Mouse (Mus musculus): ENCODE results near the gene Med17.

Med17 gene

GRCm38 (mm10) chr9:15238297-15238990 is 41.3 kb downstream of the Med17 start:
- in situ Hi-C loops (cut with MboI, MseI) = no loop called here

- in situ Hi-C loops (cut with MboI, MseI) = no loop called here
Observed at GRCm38 (mm10) chr9:15237516-15238296, 42.0 kb downstream of the Med17 start.

- in situ Hi-C loops (cut with MboI, MseI) = no loop called here
Observed at GRCm38 (mm10) chr9:15235986-15236385, 43.7 kb downstream of the Med17 start.

GRCm38 (mm10) chr9:15233604-15234003 is 46.1 kb downstream of the Med17 start:
- in situ Hi-C loops (cut with MboI, MseI) = no loop called here

- in situ Hi-C loops (cut with MboI, MseI) = no loop called here
Observed at GRCm38 (mm10) chr9:15232445-15232844, 47.3 kb downstream of the Med17 start.

GRCm38 (mm10) chr9:15224912-15225311 is 54.8 kb downstream of the Med17 start:
- in situ Hi-C loops (cut with MboI, MseI) = no loop called here

GRCm38 (mm10) chr9:15213695-15214094 is 66.0 kb downstream of the Med17 start:
- in situ Hi-C loops (cut with MboI, MseI) = no loop called here

- in situ Hi-C loops (cut with MboI, MseI) = no loop called here
Observed at GRCm38 (mm10) chr9:15211876-15212275, 67.9 kb downstream of the Med17 start.

All from regulatory T cell (primary cell).